Mouse (Mus musculus): ENCODE data around the gene Rad51b.

Rad51b gene

DNA sequence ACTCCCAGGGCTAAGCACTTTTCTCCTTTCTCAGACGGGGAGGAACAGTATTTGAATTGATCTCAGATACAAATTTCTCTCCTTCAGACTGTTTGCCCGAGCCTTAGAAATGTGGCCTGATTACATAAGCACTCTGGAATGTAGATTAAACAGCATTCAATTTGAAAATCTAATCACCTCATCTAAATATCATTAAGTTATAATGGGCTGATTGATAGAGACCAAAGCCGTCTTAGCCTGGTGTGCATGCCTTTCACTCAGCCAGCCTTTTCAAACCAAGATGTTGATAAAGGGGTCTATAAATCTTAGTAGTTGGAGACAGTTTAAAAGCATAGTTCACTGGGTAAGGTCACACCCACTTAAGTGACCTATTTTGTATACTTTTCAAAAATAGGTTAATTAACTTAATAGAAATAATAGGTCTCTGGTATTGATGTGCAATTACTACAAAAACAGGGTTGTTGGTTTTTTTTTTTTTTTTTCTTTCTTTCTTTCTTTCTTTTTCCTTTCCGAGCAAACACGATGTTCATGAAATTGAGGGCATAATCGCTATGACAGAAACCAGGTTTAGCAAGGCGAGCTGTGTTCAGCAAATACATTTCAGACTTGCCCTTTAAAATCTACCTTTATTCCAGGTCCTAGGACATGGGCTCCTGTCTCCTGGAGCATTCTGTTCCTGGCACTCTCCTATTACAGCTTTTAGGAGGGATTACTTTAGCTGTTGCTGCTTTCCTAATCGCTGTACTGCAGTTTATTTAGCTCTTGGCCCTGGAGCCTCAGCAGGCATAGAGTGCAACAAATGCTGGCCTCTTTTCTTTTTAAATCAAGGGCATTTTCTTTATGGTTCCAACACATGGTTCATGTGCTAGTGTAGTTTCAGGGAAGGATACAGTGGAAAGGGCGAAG, 238.7 kb downstream of the Rad51b start:
- DNase-seq, result no peak

DNA sequence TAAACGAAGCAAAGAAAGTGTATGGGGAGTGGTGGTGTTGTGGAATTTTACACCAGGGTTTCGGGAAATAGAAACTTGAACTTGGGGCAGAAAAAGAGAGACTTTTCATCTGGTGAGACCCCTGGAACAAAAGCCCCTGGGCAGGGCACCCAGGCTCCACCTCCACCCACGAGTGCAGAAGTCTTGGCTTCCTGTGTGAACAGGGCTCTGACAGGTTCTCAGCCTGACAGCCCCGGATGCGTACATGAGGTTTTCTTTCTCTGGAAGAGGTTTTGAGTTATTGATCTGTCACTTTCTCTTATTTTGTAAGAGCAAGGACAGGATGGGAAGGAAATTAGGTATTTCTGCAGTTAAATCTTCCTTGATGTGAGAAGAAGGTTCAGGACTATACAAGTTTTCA, 243.1 kb downstream of the Rad51b start:
- DNase-seq, result no peak

DNA sequence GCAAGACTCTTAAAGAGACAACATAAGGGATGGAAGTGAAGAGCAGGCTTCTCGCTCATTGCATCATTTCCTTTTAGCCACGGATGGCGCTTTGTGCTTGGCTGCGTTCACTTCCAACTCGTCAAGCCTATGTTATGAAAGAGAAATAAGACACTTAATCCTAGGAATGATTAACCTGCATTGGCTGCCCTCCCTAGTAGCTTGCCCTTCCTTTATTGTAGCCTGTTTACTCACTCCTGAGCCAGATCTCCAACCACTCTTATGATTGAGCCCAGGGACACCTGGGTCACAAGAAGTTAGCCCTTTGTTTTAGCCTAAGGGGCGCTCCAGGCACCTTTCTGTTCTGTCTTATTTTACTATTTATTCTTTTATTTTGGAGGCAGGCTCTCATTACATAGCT, 244.5 kb downstream of the Rad51b start:
- DNase-seq, result no peak

DNA sequence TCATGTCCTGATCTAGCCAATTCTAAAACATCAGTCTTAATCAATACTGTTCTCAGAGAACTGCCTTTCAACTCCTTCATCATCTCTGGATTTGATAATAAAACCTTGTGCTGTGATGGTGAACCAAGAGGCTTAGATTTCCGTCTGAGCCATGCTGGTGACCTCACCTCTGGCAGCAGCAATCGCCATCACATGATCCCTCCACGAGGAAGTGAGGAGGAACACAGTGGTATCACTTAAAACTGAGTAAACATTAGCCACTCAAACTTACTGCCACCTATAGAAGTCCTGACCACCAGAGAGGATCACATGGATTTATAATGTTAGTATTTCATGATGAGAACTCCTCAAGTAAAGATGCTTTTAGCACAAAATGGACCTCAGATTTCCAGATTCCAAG, 248.0 kb downstream of the Rad51b start:
- DNase-seq, result no peak

DNA sequence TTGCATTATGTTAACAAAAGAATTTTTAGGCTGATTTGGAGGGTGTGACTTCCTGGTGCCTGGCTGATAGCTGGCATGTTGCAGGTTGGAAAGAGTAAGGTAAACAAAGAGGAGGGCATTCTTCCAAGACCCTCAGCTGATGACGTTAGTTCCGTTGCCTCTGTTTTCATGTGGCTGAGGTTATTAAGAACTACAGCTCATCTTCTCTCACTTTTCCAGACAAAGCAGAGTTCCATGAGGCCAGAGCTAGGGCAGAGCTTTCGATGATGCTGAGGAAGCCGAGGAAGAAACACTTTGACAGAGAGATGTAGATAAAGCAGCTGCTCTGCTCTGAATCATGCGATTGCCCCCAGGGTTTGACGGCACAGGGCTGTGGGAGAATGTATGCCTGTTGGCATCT, 250.5 kb downstream of the Rad51b start:
- DNase-seq, result no peak

DNA sequence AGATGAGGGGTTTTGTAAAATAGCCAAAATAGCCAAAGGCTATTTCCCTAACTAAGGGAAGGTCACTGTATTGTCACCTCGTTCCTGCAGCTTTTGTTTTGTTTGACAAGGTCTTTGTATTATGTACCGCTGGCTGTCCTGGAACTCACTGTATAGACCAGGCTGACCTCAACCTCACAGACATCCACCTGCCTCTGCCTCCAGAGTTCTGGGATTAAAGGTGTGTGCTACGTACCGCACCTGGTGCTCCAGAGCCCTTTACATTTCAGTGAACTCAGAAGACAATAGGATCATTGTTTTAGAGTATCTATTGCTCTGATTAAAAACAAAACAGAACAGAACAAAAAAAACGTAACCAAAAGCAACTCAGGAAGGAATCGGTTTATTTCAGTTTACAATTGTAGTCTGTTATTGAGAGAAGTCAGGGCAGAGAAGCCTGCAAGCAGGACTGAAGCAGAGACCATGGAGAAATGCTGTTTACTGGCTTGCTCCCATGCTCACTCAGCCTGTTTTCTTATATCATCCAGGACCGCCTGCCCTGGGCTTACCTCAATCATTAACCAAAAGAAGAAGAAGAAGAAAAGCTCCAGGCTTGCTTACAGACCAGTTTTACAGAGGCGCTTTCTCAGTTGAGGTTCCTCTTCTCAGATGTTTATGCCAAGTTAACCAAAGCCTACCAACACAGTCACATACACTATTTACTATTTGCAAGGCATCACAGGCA, 251.7 kb downstream of the Rad51b start:
- no peak for DNase-seq

DNA sequence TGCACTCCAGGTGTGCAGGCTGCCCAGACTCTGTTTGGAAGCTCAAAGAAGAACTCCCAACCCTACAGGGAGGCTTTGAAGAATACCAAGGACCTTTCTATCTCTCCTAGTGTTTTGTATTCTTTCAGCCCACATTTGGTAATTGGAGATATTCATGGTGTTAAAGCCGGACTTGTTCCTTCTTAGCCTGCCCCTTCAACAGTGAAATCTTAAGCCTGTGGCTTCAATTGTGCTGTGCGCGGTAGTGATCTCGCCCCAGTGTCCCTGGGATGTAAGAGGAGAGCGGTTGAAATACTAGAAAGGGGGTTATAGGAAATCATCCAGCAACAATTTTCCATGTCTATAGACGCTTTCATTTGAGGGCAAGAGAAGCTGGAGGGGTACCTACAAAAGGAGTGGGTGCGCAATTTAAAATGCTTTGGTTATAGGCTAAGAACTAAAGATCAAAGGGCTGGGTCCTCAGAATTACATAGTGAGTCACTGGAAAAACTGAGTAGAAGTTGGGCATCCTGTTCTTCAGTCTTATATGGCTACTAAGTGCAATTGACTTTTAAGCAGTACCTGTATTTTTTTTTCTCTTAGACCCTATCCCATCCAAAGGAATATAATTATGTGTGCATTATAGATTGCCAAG, 253.1 kb downstream of the Rad51b start:
- DNase-seq, result no peak

DNA sequence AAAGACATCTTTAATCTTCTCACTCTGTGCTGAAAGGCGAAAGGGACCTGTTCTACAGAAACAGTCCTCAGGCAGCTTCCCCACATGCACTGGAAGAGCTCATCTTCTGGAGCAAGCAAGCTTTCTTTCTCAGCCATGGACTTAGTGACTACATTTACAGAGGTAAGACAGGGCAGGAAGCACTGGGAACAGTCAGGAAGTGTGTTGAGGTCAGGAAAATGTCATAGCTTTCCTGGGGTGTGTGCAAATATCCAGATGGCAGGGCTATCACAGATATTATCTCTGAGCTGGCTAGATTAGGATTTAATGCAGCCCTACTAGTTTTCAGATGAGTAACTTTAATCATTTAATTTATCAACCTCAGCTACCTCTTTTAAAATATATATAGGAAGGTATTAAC, 254.2 kb downstream of the Rad51b start:
- DNase-seq, result no peak

DNA sequence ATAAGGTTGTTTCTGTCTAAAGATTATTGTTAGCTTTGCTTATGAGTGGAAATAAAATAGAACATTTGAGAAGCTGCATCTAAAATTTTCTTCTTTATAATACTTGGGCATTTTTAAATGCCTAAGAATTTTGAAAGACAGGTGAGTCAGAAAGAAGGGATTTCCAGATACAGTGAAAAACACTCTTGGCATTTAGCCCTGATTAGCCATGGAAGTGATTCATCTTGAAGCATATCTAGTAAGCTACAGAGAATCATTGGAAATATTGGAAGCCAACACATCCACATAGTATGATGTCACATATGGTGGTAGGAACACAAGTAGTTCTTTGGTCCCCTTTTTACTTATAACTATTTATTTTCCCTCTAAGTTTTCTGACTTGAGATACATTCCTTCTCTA, 256.0 kb downstream of the Rad51b start:
- DNase-seq, result no peak

DNA sequence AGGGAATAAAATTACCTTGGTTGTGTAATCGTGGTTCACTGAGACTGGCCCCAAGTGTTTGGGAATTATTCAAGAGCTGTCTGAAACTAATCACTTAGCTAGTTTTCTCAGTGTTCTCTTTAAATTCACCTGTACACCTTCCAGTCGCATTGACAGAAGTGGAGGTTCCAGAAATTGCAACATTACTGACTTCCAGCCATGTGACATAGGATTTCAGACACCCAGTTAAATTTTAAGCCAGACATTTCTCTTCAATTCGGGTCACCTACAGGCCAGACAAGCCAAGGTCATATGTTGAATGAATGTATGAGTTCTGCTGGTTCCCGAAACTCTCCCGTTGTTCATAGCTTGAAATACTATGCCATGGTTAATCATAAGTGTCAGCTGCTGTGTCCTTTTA, 260.8 kb downstream of the Rad51b start:
- no peak for DNase-seq

DNA sequence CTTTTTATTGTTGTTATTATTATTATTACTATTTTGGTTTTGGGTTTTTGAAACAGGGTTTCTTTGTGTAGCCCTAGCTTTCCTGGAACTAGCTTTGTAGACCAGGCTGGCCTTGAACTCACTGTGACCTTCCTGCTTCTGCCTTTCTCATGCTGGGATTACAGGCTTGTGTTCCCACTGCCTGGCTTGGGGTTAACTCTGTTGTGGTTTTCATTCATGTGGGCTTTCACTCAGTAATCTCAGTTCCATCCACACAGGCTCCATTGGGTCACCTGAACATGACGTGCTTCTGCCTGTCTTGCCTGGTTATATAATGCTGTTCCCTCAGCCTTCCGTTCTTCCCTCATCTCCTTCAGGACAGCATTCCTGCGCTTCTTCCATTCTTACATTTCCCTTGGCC, 261.6 kb downstream of the Rad51b start:
- no peak for DNase-seq

DNA sequence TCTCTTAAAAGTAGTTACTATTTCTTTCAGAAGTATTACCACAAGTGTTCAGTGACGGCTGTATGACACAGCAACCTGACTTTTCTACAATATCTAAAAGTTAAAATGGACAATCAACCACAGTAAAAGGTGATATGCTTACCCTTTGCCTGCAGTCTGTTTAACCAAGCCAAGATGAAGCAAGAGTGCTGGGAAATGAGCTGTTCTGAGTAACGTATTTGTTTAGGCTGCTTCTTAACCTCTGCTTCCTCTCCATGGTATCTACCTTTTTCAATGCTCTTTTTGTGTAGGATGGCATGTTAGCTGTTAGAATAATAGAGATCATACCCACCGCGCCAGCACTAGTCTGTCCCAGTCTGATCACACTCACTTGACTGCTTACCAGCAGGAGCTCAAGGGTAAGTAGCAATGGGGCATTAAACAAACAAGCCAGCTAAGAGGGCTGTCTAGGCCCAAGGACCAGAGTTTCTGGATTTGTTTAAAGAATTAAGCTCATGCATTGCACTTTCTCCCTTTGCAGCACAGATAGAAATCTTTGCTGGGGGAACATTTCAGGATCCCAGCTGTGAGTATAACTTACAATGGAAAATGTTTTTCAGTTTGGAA, 262.4 kb downstream of the Rad51b start:
- no peak for DNase-seq

DNA sequence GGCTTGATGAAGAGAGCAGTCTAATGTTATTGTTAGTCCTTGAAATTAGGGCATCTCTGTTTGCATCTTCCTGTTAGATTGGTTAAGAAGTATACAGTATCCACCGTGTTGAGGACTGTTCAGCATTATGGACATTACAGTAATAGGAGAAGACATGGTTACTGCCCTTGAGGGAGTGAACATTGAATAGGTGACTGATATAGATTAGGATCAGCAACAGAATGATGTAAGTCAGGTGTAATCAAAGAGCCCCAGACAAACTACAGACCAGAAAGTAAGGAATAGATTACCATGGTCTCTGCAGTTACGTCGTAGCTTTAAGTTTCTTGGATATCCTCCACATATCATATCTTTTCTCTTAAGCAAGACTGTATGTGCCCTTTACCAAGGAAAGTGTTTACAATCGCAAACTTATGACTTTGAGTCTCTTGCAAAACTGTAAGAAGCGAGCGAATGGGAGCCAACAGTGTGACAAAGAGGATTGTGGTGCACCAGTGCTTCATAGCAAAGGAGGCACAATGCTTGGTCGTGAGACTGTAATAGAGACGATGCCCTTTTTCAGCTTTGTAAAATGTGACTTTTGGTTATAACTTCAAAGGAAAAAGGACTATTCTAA, 263.1 kb downstream of the Rad51b start:
- DNase-seq, result no peak

DNA sequence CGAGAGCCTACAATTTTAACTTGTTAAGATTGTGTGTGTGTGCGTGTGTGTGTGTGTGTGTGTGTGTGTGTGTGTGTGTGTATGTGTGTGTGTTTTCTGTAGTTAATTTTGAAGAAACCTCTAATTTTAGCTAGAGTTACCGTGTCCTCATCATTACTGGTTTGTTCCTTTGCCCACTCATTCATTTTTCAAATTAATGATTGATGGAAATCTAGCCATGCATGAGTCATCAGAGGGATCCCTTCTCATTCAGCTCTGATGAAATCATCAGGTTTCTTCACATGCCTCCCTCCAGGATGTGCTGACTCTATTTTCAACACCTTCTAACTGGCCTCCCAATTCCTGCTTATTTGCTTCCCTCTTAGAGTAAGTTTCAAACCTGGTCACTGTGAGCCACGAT, 263.8 kb downstream of the Rad51b start:
- DNase-seq, result no peak

DNA sequence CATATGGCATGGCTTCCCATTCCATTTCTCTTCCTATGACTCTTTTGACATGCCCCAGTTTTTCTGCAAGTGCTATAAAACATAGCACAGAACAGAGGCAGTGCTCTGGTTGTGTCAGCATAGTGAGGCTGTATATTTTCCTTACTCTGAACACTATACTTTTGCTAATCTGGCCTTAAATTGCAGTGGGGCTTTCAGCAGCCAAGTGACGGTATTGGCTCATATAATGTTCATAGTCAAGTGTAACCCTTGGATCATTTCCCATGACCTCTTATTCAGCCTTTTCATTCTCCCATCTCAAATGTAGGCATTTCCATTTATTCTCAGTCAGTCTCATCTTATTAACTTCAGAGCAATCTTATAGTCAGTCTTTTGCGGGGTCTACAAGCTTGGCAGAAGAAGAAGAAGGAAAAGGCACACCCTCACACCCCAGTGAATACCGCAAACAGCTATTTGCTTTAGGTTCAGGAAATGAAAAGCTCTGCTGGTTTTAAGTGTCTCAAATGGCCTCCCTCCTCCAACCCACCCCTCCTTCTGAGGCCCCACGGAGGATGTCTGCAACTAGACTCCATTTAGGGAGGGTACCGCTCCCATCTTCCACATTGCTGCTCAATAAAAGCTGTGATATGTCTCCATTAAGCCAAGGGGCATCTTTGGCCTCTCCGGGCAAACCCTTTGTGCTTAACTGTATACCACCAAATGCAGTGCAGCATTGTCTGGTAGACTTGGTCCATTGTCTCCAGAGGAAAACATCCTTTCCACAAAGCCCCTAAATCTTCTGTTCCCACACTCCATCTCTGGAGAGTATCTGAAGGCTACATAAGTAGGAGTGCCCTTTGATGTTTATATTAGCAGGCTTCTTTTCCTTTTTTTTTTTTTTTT, 277.3 kb downstream of the Rad51b start:
- no peak for DNase-seq

DNA sequence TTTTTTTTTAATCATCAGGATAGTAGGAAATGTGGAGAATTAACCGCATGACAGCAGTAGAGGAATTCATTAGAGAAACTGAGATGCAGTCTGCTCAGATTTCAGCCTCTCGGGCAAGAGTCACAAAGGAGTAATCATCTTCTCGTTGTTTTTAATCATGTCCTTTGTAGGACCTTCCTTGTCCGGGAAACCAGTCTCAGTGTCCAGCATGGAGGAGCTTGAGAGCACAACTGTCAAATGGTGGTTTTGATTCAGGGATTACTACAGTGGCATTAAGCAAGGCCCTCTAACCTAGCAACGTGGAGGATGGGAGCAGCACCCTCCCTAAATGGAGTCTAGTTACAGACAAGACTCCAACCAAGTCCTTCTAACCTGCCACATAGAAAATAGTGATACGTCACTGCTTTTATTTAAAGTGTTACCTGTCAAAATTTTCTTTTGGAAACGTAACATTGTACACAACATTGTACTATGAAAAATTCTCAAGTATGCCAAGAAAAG, 278.0 kb downstream of the Rad51b start:
- DNase-seq, result no peak

DNA sequence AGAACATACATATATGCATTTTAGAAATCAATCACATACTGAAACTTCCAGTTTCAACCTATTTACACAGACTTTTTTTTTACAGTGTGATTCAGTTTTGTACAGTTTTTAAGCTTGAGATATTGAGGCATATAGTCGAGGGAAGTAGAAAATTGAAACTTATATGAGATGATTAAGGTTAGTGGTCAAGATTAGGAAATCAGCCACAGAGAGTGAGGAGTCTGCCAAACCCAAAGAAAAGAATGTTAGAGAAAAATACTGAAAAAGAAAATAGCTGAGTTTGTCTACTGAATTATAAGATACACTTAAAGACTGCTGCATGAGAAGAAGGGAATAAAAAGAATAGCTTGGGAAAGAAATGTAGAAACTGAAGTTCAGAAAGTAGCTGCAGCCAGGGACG, 280.4 kb downstream of the Rad51b start:
- DNase-seq, result no peak

DNA sequence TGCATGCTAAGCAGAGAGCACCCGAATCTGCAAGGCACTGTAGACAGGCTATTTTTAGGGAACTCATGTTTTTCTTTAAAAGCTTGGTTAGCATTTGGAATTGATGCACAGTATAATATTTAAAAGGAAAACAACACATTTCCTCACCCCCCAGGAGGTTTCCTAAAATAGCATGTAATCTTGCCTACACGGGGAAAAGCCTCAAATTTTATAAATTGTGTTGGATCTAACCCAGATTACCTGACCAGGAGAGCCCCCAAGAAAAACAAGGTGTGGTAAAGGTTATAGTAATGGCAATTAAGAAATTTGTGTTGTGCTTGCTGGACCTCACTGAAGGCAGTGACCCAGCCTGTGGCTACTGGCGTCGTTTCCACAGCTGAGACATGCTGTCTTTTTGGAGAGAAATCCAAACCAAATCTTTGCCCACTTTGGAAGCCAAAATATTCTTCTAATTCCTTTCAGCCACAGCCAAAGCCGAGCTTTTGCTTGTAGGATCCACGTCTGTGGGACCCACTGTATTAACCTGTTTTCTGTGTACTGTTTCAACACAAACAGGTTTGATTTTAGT, 282.0 kb downstream of the Rad51b start:
- DNase-seq, result no peak

DNA sequence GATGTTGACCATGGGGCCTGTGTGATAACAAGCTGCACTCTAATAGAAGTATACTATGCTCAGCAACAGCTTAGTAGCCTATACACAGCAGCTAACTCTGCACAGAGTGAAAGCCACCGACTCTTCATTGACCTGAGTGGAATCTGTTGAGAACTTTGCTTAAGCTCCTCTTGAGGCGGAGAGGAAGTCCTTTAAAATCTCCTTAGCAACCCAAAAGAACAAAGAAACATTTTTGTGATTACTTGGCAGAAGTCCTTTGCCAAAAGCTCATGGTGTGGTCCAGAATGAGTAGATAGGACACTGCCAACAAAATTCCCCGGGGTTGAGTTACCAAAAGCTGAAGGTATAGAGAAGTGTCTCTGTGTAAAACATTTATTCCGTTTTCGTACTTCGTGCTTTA, 282.8 kb downstream of the Rad51b start:
- no peak for DNase-seq

DNA sequence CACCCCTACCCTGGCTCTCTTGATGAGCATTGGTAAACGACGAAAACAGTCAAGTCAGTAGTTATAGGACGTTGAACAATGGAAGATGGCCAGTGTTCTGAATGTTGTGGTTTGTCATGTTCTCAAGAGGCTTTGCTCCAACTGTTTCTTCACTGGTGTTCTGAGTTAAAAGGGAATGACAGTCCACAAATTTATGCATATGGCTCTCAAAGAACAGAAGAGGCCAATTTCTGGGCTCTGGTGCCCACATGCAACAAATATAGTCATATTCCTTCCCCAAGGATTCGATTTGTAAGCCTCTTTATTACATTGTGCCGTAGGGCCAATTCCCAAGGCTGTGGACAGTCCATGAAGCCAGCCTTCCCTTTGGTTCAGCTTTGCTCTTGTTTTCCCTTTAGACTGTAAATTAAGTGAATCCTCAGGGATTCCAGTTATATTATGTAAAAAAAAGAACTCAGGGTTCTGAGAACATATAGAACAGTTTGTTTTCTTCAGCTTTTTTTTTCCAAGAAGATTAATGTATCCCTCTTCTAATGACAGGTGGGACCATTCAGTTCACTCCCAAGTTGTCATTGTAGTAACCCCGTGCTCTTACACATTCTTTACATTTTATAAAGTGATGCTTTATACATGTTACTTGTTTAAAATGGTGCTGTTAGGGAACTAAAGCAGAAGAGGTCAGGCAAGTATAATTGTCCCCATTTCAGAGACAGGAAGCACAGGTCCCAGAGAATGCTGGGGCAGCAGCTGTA, 287.6 kb downstream of the Rad51b start:
- no peak for DNase-seq

DNA sequence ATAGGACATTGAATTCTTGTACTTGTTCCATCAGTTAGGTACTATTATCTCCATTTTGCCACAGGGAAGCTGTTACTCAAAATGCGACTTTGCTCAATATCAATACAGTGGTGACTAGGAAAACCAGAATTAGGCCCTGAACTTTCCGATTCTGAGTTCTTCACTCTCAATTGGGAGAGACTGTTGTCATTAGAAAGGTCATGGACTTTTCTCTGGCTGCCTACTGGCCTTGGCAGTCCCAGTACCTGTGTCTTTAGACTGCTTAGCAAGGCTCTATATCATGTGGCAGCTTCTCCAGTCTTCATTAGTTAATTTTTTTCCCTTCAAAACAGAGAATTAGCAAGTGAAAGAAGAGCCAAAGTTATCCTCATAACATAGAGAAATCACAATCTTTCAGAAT, 288.3 kb downstream of the Rad51b start:
- DNase-seq, result no peak
